Mouse (Mus musculus): Measurements from ENCODE around the gene Fam20a.

Gene Fam20a

GRCm38 (mm10) chr11:109682221-109682620, 39.9 kb downstream of the Fam20a start:
- DNase-seq (ENCODE audit: inconsistent age in 2 of 2, low spot score in 1 of 2), result no peak

GRCm38 (mm10) chr11:109681556-109681955, 40.5 kb downstream of the Fam20a start:
- DNase-seq (ENCODE audit: inconsistent age in 2 of 2, low spot score in 1 of 2), result peak in 1 of 2 experiments; percentile 68

- no peak for DNase-seq (ENCODE audit: inconsistent age in 2 of 2, low spot score in 1 of 2)
Observed at GRCm38 (mm10) chr11:109680934-109681333, 41.1 kb downstream of the Fam20a start.

GRCm38 (mm10) chr11:109678291-109678690, 43.8 kb downstream of the Fam20a start:
- DNase-seq (ENCODE audit: inconsistent age in 2 of 2, low spot score in 1 of 2), result no peak

- DNase-seq (ENCODE audit: inconsistent age in 2 of 2, low spot score in 1 of 2), result no peak
Observed at GRCm38 (mm10) chr11:109676621-109677373, 45.3 kb downstream of the Fam20a start.

- DNase-seq (ENCODE audit: inconsistent age in 2 of 2, low spot score in 1 of 2), result no peak
Observed at GRCm38 (mm10) chr11:109675771-109676170, 46.3 kb downstream of the Fam20a start.

GRCm38 (mm10) chr11:109675208-109675607, 46.9 kb downstream of the Fam20a start:
- no peak for DNase-seq (ENCODE audit: inconsistent age in 2 of 2, low spot score in 1 of 2)

GRCm38 (mm10) chr11:109674542-109674941, 47.5 kb downstream of the Fam20a start:
- DNase-seq (ENCODE audit: inconsistent age in 2 of 2, low spot score in 1 of 2), result no peak

GRCm38 (mm10) chr11:109673741-109674140, 48.3 kb downstream of the Fam20a start:
- peak in 1 of 2 experiments; percentile 41 for DNase-seq (ENCODE audit: inconsistent age in 2 of 2, low spot score in 1 of 2)

- DNase-seq (ENCODE audit: inconsistent age in 2 of 2, low spot score in 1 of 2), result peak; percentile 43 to 61
Observed at GRCm38 (mm10) chr11:109672881-109673739, 49.0 kb downstream of the Fam20a start.

- DNase-seq (ENCODE audit: inconsistent age in 2 of 2, low spot score in 1 of 2), result no peak
Observed at GRCm38 (mm10) chr11:109672396-109672795, 49.7 kb downstream of the Fam20a start.

- no peak for DNase-seq (ENCODE audit: inconsistent age in 2 of 2, low spot score in 1 of 2)
Observed at GRCm38 (mm10) chr11:109672021-109672324, 50.1 kb downstream of the Fam20a start.

GRCm38 (mm10) chr11:109671136-109672020, 50.7 kb downstream of the Fam20a start:
- DNase-seq (ENCODE audit: inconsistent age in 2 of 2, low spot score in 1 of 2), result peak in 1 of 2 experiments; percentile 52

- DNase-seq (ENCODE audit: inconsistent age in 2 of 2, low spot score in 1 of 2), result peak; percentile 36 to 70
Observed at GRCm38 (mm10) chr11:109670026-109670916, 51.8 kb downstream of the Fam20a start.

GRCm38 (mm10) chr11:109669149-109669708, 52.9 kb downstream of the Fam20a start:
- DNase-seq (ENCODE audit: inconsistent age in 2 of 2, low spot score in 1 of 2), result peak in 1 of 2 experiments; percentile 24

GRCm38 (mm10) chr11:109668115-109668725, 53.9 kb downstream of the Fam20a start:
- peak; percentile 6 to 30 for DNase-seq (ENCODE audit: inconsistent age in 2 of 2, low spot score in 1 of 2)

- DNase-seq (ENCODE audit: inconsistent age in 2 of 2, low spot score in 1 of 2), result peak; percentile 86 to 89
Observed at GRCm38 (mm10) chr11:109667371-109667770, 54.7 kb downstream of the Fam20a start.

GRCm38 (mm10) chr11:109666411-109666810, 55.7 kb downstream of the Fam20a start:
- DNase-seq (ENCODE audit: inconsistent age in 2 of 2, low spot score in 1 of 2), result peak in 1 of 2 experiments; percentile 22

- no peak for DNase-seq (ENCODE audit: inconsistent age in 2 of 2, low spot score in 1 of 2)
Observed at GRCm38 (mm10) chr11:109665424-109665823, 56.7 kb downstream of the Fam20a start.

Data from adrenal gland, adult (tissue).